Mouse (Mus musculus): ENCODE data around the gene Tmem9b. TPM values are rescaled to one million over a fixed set of nuclear protein-coding genes. Genes with fewer than 3 reads are reported as not detected.

Gene Tmem9b
- polyA plus RNA-seq (2014; fragmentation: Nextera tagmentation; extraction: Ambion mirVana), result 115 and 117 TPM in 2 replicates

GRCm38 (mm10) chr7:109752008-109752925 is at the start of gene Tmem9b:
TSS of gene Tmem9b (minus strand) at chr7:109752875.
- Histone ChIP-seq H3K36me3 (ENCODE audit: control insufficient read depth, insufficient read depth, low read length) (no peaks in the 10 kb centered on the region), H3K27me3 (replicated peaks; ENCODE audit: control insufficient read depth, insufficient read depth, low read length) (no peaks in the 10 kb centered on the region), H3K4me1 (ENCODE audit: control insufficient read depth, insufficient read depth, low read length) (peaks cover 5% of the 10 kb centered on the region; the same call in 1 of the 2 replicates), H3K9me3 (replicated peaks; ENCODE audit: control insufficient read depth, low read length) (no peaks in the 10 kb centered on the region), H3K4me3 (ENCODE audit: low read depth, low read length) (peak within 1 kb of the TSS; percentile 90), H3K9ac (ENCODE audit: low read length) (peak within 1 kb of the TSS; percentile 96), H3K27ac (ENCODE audit: low read depth, low read length) (peak within 1 kb of the TSS; percentile 77), H3K4me2 (ENCODE audit: low read length) (peak within 1 kb of the TSS; percentile 88)
- DNase-seq (ENCODE audit: low spot score), result peak; percentile 79
- WGBS, result under 1% methylated on average over 73 of the region's 74 CpGs
- peak; percentile 91 for ATAC-seq

- H3K27ac ChIP-seq (ENCODE audit: low read depth, low read length), result no peak overlapping the region
- no peak overlapping the region for H3K4me3 ChIP-seq (ENCODE audit: low read depth, low read length)
- WGBS, result 88% methylated on average over 4 of the region's 4 CpGs
- no peaks in the 10 kb centered on the region for H3K27me3 ChIP-seq (replicated peaks; ENCODE audit: control insufficient read depth, insufficient read depth, low read length)
- ATAC-seq, result no peak
- no peak overlapping the region for H3K4me2 ChIP-seq (ENCODE audit: low read length)
- H3K9me3 ChIP-seq (replicated peaks; ENCODE audit: control insufficient read depth, low read length), result no peaks in the 10 kb centered on the region
- no peaks in the 10 kb centered on the region for H3K36me3 ChIP-seq (ENCODE audit: control insufficient read depth, insufficient read depth, low read length)
- no peak overlapping the region for H3K9ac ChIP-seq (ENCODE audit: low read length)
- H3K4me1 ChIP-seq (ENCODE audit: control insufficient read depth, insufficient read depth, low read length), result no peaks in the 10 kb centered on the region
- no peak for DNase-seq (ENCODE audit: low spot score)
These were observed 48.0 kb upstream of the Tmem9b start for GRCm38 (mm10) chr7:109800626-109801025.

- ATAC-seq, result no peak
- Histone ChIP-seq H3K4me1 (ENCODE audit: control insufficient read depth, insufficient read depth, low read length) (no peaks in the 10 kb centered on the region), H3K9me3 (replicated peaks; ENCODE audit: control insufficient read depth, low read length) (no peaks in the 10 kb centered on the region), H3K9ac (ENCODE audit: low read length) (no peak overlapping the region), H3K27me3 (replicated peaks; ENCODE audit: control insufficient read depth, insufficient read depth, low read length) (no peaks in the 10 kb centered on the region), H3K36me3 (ENCODE audit: control insufficient read depth, insufficient read depth, low read length) (no peaks in the 10 kb centered on the region), H3K4me3 (ENCODE audit: low read depth, low read length) (no peak overlapping the region), H3K27ac (ENCODE audit: low read depth, low read length) (no peak overlapping the region), H3K4me2 (ENCODE audit: low read length) (no peak overlapping the region)
- peak; percentile 53 for DNase-seq (ENCODE audit: low spot score)
- 78% methylated on average over 11 of the region's 11 CpGs for WGBS
These were observed 46.5 kb upstream of the Tmem9b start for GRCm38 (mm10) chr7:109799168-109799567.

- H3K4me3 ChIP-seq (ENCODE audit: low read depth, low read length), result no peak overlapping the region
- H3K4me1 ChIP-seq (ENCODE audit: control insufficient read depth, insufficient read depth, low read length), result no peaks in the 10 kb centered on the region
- H3K9ac ChIP-seq (ENCODE audit: low read length), result no peak overlapping the region
- H3K4me2 ChIP-seq (ENCODE audit: low read length), result no peak overlapping the region
- WGBS, result 83% methylated on average over 5 of the region's 5 CpGs
- no peaks in the 10 kb centered on the region for H3K36me3 ChIP-seq (ENCODE audit: control insufficient read depth, insufficient read depth, low read length)
- H3K9me3 ChIP-seq (replicated peaks; ENCODE audit: control insufficient read depth, low read length), result no peaks in the 10 kb centered on the region
- no peaks in the 10 kb centered on the region for H3K27me3 ChIP-seq (replicated peaks; ENCODE audit: control insufficient read depth, insufficient read depth, low read length)
- DNase-seq (ENCODE audit: low spot score) (no peak), ATAC-seq (no peak)
- H3K27ac ChIP-seq (ENCODE audit: low read depth, low read length), result no peak overlapping the region
These were observed 42.9 kb upstream of the Tmem9b start for GRCm38 (mm10) chr7:109795564-109795963.

- no peak overlapping the region for H3K4me2 ChIP-seq (ENCODE audit: low read length)
- no peaks in the 10 kb centered on the region for H3K36me3 ChIP-seq (ENCODE audit: control insufficient read depth, insufficient read depth, low read length)
- no peaks in the 10 kb centered on the region for H3K4me1 ChIP-seq (ENCODE audit: control insufficient read depth, insufficient read depth, low read length)
- ATAC-seq (no peak), DNase-seq (ENCODE audit: low spot score) (no peak)
- no peak overlapping the region for H3K27ac ChIP-seq (ENCODE audit: low read depth, low read length)
- H3K27me3 ChIP-seq (replicated peaks; ENCODE audit: control insufficient read depth, insufficient read depth, low read length), result no peaks in the 10 kb centered on the region
- 65% methylated on average over 2 of the region's 2 CpGs for WGBS
- H3K9me3 ChIP-seq (replicated peaks; ENCODE audit: control insufficient read depth, low read length), result no peaks in the 10 kb centered on the region
- H3K4me3 ChIP-seq (ENCODE audit: low read depth, low read length), result no peak overlapping the region
- H3K9ac ChIP-seq (ENCODE audit: low read length), result no peak overlapping the region
These were observed 41.9 kb upstream of the Tmem9b start for GRCm38 (mm10) chr7:109794556-109794955.

GRCm38 (mm10) chr7:109792759-109793158 is 40.1 kb upstream of the Tmem9b start:
- no peak for ATAC-seq
- H3K4me2 ChIP-seq (ENCODE audit: low read length), result no peak overlapping the region
- no peaks in the 10 kb centered on the region for H3K27me3 ChIP-seq (replicated peaks; ENCODE audit: control insufficient read depth, insufficient read depth, low read length)
- H3K9ac ChIP-seq (ENCODE audit: low read length), result no peak overlapping the region
- peak; percentile 76 for DNase-seq (ENCODE audit: low spot score)
- H3K9me3 ChIP-seq (replicated peaks; ENCODE audit: control insufficient read depth, low read length), result no peaks in the 10 kb centered on the region
- WGBS, result 81% methylated on average over 2 of the region's 2 CpGs
- no peak overlapping the region for H3K4me3 ChIP-seq (ENCODE audit: low read depth, low read length)
- H3K4me1 ChIP-seq (ENCODE audit: control insufficient read depth, insufficient read depth, low read length), result no peaks in the 10 kb centered on the region
- H3K36me3 ChIP-seq (ENCODE audit: control insufficient read depth, insufficient read depth, low read length), result no peaks in the 10 kb centered on the region
- no peak overlapping the region for H3K27ac ChIP-seq (ENCODE audit: low read depth, low read length)

- H3K4me2 ChIP-seq (ENCODE audit: low read length), result no peak overlapping the region
- DNase-seq (ENCODE audit: low spot score), result no peak
- no peaks in the 10 kb centered on the region for H3K36me3 ChIP-seq (ENCODE audit: control insufficient read depth, insufficient read depth, low read length)
- H3K27me3 ChIP-seq (replicated peaks; ENCODE audit: control insufficient read depth, insufficient read depth, low read length), result no peaks in the 10 kb centered on the region
- H3K9me3 ChIP-seq (replicated peaks; ENCODE audit: control insufficient read depth, low read length), result no peaks in the 10 kb centered on the region
- H3K4me3 ChIP-seq (ENCODE audit: low read depth, low read length), result no peak overlapping the region
- WGBS, result 84% methylated on average over 3 of the region's 3 CpGs
- no peak overlapping the region for H3K27ac ChIP-seq (ENCODE audit: low read depth, low read length)
- no peak overlapping the region for H3K9ac ChIP-seq (ENCODE audit: low read length)
- no peaks in the 10 kb centered on the region for H3K4me1 ChIP-seq (ENCODE audit: control insufficient read depth, insufficient read depth, low read length)
- no peak for ATAC-seq
These were observed 38.1 kb upstream of the Tmem9b start for GRCm38 (mm10) chr7:109790818-109791217.

- Histone ChIP-seq H3K27ac (ENCODE audit: low read depth, low read length) (no peak overlapping the region), H3K4me3 (ENCODE audit: low read depth, low read length) (no peak overlapping the region), H3K36me3 (ENCODE audit: control insufficient read depth, insufficient read depth, low read length) (no peaks in the 10 kb centered on the region), H3K27me3 (replicated peaks; ENCODE audit: control insufficient read depth, insufficient read depth, low read length) (no peaks in the 10 kb centered on the region; the same call in 1 of the 2 replicates), H3K9ac (ENCODE audit: low read length) (no peak overlapping the region), H3K9me3 (replicated peaks; ENCODE audit: control insufficient read depth, low read length) (no peaks in the 10 kb centered on the region), H3K4me1 (ENCODE audit: control insufficient read depth, insufficient read depth, low read length) (no peaks in the 10 kb centered on the region), H3K4me2 (ENCODE audit: low read length) (no peak overlapping the region)
- DNase-seq (ENCODE audit: low spot score), result no peak
- 88% methylated on average over 2 of the region's 2 CpGs for WGBS
- no peak for ATAC-seq
These were observed 35.2 kb upstream of the Tmem9b start for GRCm38 (mm10) chr7:109787860-109788259.

GRCm38 (mm10) chr7:109783281-109783680 is 30.6 kb upstream of the Tmem9b start:
- peaks cover 23% of the 10 kb centered on the region for H3K27me3 ChIP-seq (replicated peaks; ENCODE audit: control insufficient read depth, insufficient read depth, low read length)

More at GRCm38 (mm10) chr7:109783281-109783680, 30.6 kb upstream of the Tmem9b start:
- H3K4me2 ChIP-seq (ENCODE audit: low read length), result no peak overlapping the region
- no peak overlapping the region for H3K4me3 ChIP-seq (ENCODE audit: low read depth, low read length)
- no peak overlapping the region for H3K27ac ChIP-seq (ENCODE audit: low read depth, low read length)
- H3K36me3 ChIP-seq (ENCODE audit: control insufficient read depth, insufficient read depth, low read length), result no peaks in the 10 kb centered on the region
- DNase-seq (ENCODE audit: low spot score), result peak; percentile 42
- ATAC-seq, result peak; percentile 53; the same call in 1 of the 2 replicates
- H3K9me3 ChIP-seq (replicated peaks; ENCODE audit: control insufficient read depth, low read length), result no peaks in the 10 kb centered on the region
- WGBS, result 29% methylated on average over 7 of the region's 7 CpGs
- no peak overlapping the region for H3K9ac ChIP-seq (ENCODE audit: low read length)
- H3K4me1 ChIP-seq (ENCODE audit: control insufficient read depth, insufficient read depth, low read length), result peaks cover 4% of the 10 kb centered on the region; the same call in 1 of the 2 replicates

Measured in forebrain, embryonic 14.5 days (tissue).